ENCODE assay signal across 17 mouse cellular contexts in genomic region chr4:11903861-11904260, GRCm38 (mm10).
"Had no signal": no experiment of that assay in that cellular context is flagged by ENCODE, and none has a peak within 500 bp of the region (broad histone marks: within the 10 kb centered on the region; RNA-seq: fewer than 3 reads in every experiment).

No protein-coding gene starts in this region.

- H3K27ac ChIP-seq: kidney, embryonic 15.5 days; limb, embryonic 10.5 days; limb, embryonic 13.5 days; liver, embryonic 15.5 days; midbrain, embryonic 12.5 days; midbrain, embryonic 15.5 days; neural tube, embryonic 13.5 days had no signal

- H3K9ac ChIP-seq: kidney, embryonic 15.5 days; limb, embryonic 13.5 days; liver, embryonic 15.5 days; midbrain, embryonic 12.5 days; midbrain, embryonic 15.5 days; neural tube, embryonic 13.5 days had no signal

- ATAC-seq: midbrain, embryonic 15.5 days had no signal

- H3K4me3 ChIP-seq: kidney, embryonic 15.5 days; limb, embryonic 10.5 days; limb, embryonic 13.5 days; liver, embryonic 15.5 days; midbrain, embryonic 12.5 days; midbrain, embryonic 15.5 days; myocyte; neural tube, embryonic 13.5 days had no signal

- H3K27me3 ChIP-seq: kidney, embryonic 15.5 days; limb, embryonic 13.5 days; liver, embryonic 15.5 days; midbrain, embryonic 12.5 days; midbrain, embryonic 15.5 days; neural tube, embryonic 13.5 days had no signal

- H3K4me1 ChIP-seq: limb, embryonic 13.5 days; midbrain, embryonic 12.5 days had no signal

- DNase-seq: kidney, adult 11 months; kidney, adult 8-10 months; kidney, postnatal 10 days; kidney, postnatal 36 days; layer of hippocampus, postnatal 36 days; lung, adult 2 months; lung, postnatal 14 days; lung, postnatal 4 days; thymus, postnatal 25 days had no signal

- H3K4me2 ChIP-seq: kidney, embryonic 15.5 days; limb, embryonic 13.5 days; liver, embryonic 15.5 days; midbrain, embryonic 12.5 days; midbrain, embryonic 15.5 days; neural tube, embryonic 13.5 days had no signal

- H3K9me3 ChIP-seq: kidney, embryonic 15.5 days; limb, embryonic 10.5 days; limb, embryonic 13.5 days; liver, embryonic 15.5 days; midbrain, embryonic 12.5 days; midbrain, embryonic 15.5 days; neural tube, embryonic 13.5 days had no signal

- H3K36me3 ChIP-seq: kidney, embryonic 15.5 days; limb, embryonic 10.5 days; limb, embryonic 13.5 days; liver, embryonic 15.5 days; midbrain, embryonic 12.5 days; midbrain, embryonic 15.5 days; neural tube, embryonic 13.5 days had no signal
